Mouse (Mus musculus) lung, postnatal 0 days (tissue): ENCODE results near the gene Vps16.

ENCODE experiments used
- CTCF ChIP-seq: IDR thresholded peaks from 2 replicates; pipeline ENCODE4 v1.5.1; 2016; ENCODE audit warnings: antibody characterized with exemption, mild to moderate bottlenecking
- EP300 ChIP-seq: IDR thresholded peaks from 2 replicates; pipeline ENCODE4 v1.6.1; 2016; ENCODE audit warnings: antibody characterized with exemption, mild to moderate bottlenecking, control low read depth

DNA sequence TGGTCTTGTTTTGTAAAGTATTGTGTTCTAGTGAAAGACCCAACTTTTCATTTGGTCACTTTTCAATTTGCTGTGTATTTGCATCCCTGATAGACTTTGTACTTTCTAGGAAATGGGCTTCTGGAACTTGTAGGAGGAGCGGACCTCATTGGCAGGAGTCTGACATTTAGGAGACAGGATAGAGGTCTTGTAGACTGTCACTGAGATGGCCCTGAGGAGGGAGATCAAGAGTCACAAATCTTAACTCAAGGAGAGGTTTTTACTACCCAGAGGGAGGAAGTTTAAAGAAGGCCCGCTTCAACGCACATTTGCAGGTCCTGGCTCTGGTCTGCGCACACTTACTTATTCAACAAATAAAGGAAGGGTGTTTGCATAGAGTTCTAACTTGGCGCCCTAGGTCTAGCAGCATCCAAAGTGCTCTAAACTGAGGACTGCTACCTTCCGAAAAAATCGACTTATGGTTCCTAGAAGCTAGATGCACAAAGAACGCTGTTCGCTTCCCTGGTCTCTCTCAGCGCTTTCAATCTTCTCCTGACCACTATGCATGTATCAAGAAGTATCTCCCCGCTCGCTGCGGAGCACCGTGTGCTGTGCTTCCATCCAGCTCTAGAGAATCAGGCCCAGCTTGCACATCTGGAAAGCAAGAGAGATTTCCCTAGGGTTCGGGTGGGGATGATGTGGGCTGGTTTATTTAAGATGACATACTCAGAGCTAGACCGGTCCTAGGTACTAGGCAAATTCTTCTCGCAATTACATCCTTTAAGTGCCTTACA is 25.1 kb downstream of the Vps16 start:
- TF ChIP-seq CTCF (no peak), EP300 (no peak)
